Mouse (Mus musculus): ENCODE measurements around the gene Dlg1. TPM values are rescaled to one million over a fixed set of nuclear protein-coding genes. Genes with fewer than 3 reads are reported as not detected.

Dlg1 gene
- polyA plus RNA-seq, 1 experiment: not detected

- Histone ChIP-seq H3K4me1 (ENCODE audit: control insufficient read depth, insufficient read depth, low read length) (peaks cover 18% of the 10 kb centered on the region), H3K27ac (ENCODE audit: insufficient read depth, low read depth, low read length) (peak overlapping the region; percentile 24), H3K4me3 (ENCODE audit: insufficient read depth, low read depth, low read length) (peak overlapping the region; percentile 27; the same call in 1 of the 2 replicates)
- TF ChIP-seq POLR2A (IDR thresholded peaks at IDR 0.05; ENCODE audit: insufficient read depth, low read depth, low read length): no peak
- no peak for TF ChIP-seq CTCF (IDR thresholded peaks at IDR 0.05; ENCODE audit: insufficient read depth, low read depth, low read length)
- 46% methylated on average over 11 of the region's 11 CpGs for WGBS
These were observed 245.7 kb downstream of the Dlg1 start for GRCm38 (mm10) chr16:31908959-31909358.

- WGBS: 87% methylated on average over 10 of the region's 10 CpGs
- no peak overlapping the region for H3K4me3 ChIP-seq (ENCODE audit: insufficient read depth, low read depth, low read length)
- peaks cover 18% of the 10 kb centered on the region for H3K4me1 ChIP-seq (ENCODE audit: control insufficient read depth, insufficient read depth, low read length)
- TF ChIP-seq POLR2A (IDR thresholded peaks at IDR 0.05; ENCODE audit: insufficient read depth, low read depth, low read length): no peak
- no peak for TF ChIP-seq CTCF (IDR thresholded peaks at IDR 0.05; ENCODE audit: insufficient read depth, low read depth, low read length)
- H3K27ac ChIP-seq (ENCODE audit: insufficient read depth, low read depth, low read length): no peak overlapping the region
These were observed 247.1 kb downstream of the Dlg1 start for GRCm38 (mm10) chr16:31910281-31910847.

DNA sequence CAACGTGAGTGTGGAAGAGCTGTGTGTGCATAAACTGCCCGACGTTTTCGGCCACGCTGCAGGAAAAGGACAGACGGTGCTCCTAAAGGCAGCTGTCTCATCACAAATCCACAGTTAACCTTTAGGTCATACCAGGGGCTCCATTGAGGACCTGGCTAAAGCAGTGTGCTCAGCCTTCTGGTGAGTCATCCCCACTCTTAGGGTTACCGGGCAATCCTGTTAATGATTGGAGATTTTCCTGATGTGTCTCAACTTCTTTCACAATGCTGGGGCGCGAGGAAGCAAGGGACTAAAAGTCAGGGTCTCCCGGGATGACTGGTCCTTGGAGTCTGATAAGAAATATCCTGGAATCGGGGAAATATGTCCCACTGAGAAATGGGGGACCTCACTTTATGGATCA is 254.5 kb downstream of the Dlg1 start:
- H3K4me1 ChIP-seq (ENCODE audit: control insufficient read depth, insufficient read depth, low read length): peaks cover 3% of the 10 kb centered on the region
- H3K4me3 ChIP-seq (ENCODE audit: insufficient read depth, low read depth, low read length): no peak overlapping the region
- no peak overlapping the region for H3K27ac ChIP-seq (ENCODE audit: insufficient read depth, low read depth, low read length)
- WGBS: 91% methylated on average over 11 of the region's 11 CpGs
- TF ChIP-seq CTCF (IDR thresholded peaks at IDR 0.05; ENCODE audit: insufficient read depth, low read depth, low read length) (no peak), POLR2A (IDR thresholded peaks at IDR 0.05; ENCODE audit: insufficient read depth, low read depth, low read length) (no peak)

- TF ChIP-seq POLR2A (IDR thresholded peaks at IDR 0.05; ENCODE audit: insufficient read depth, low read depth, low read length) (no peak), CTCF (IDR thresholded peaks at IDR 0.05; ENCODE audit: insufficient read depth, low read depth, low read length) (peak; percentile 73)
- no peak overlapping the region for H3K27ac ChIP-seq (ENCODE audit: insufficient read depth, low read depth, low read length)
- 4% methylated on average over 14 of the region's 14 CpGs for WGBS
- H3K4me1 ChIP-seq (ENCODE audit: control insufficient read depth, insufficient read depth, low read length): peaks cover 3% of the 10 kb centered on the region
- H3K4me3 ChIP-seq (ENCODE audit: insufficient read depth, low read depth, low read length): no peak overlapping the region
These were observed 255.0 kb downstream of the Dlg1 start for GRCm38 (mm10) chr16:31918248-31918724.

DNA sequence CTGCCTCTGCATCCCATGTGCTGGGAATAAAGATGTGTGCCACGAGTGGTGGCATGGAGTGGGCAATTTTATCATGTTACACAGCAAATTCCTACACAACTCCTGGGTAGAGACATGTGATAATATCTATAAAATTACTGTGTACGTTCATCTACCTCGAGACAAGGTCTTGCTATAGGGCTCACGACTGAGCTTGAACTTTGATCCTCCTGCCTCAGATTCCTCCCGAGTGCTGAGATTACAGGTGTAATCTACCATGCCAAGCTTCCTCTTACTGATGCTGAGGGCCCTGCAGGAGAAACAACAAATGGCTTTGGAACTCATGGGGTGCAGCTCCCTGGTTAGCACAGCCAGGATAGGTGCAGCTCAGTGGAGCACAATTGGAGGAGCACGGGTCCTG is 261.1 kb downstream of the Dlg1 start:
- 87% methylated on average over 6 of the region's 6 CpGs for WGBS
- Histone ChIP-seq H3K27ac (ENCODE audit: insufficient read depth, low read depth, low read length) (no peak overlapping the region), H3K4me1 (ENCODE audit: control insufficient read depth, insufficient read depth, low read length) (no peaks in the 10 kb centered on the region), H3K4me3 (ENCODE audit: insufficient read depth, low read depth, low read length) (no peak overlapping the region)
- TF ChIP-seq CTCF (IDR thresholded peaks at IDR 0.05; ENCODE audit: insufficient read depth, low read depth, low read length) (no peak), POLR2A (IDR thresholded peaks at IDR 0.05; ENCODE audit: insufficient read depth, low read depth, low read length) (no peak)

Other genes with a start within 250 kb of the Dlg1 start
- not detected in 2 replicates for gene Bdh1, start 241.2 kb upstream of the Dlg1 start, polyA plus RNA-seq (2012; ENCODE audit: insufficient read depth, insufficient read length, low replicate concordance, missing spikeins)
- gene Meltf, start 215.4 kb downstream of the Dlg1 start, polyA plus RNA-seq (2012; ENCODE audit: insufficient read depth, insufficient read length, low replicate concordance, missing spikeins): not detected in 2 replicates

All from olfactory bulb, adult 2 months (tissue).